Mouse (Mus musculus): ENCODE results near the gene Nudt16l1.

GRCm38 (mm10) chr16:4907386-4907785, 31.2 kb upstream of the Nudt16l1 start:
- TF ChIP-seq CTCF (IDR thresholded peaks at IDR 0.05; ENCODE audit: low read depth, low read length) = no peak
- TF ChIP-seq POLR2A (IDR thresholded peaks at IDR 0.05; ENCODE audit: extremely low read depth, insufficient read depth, low read length) = no peak

Data from liver, adult 2 months (tissue).